Mouse (Mus musculus) Patski (cell line): ENCODE measurements around the gene Epb41l1. TPM values are rescaled to one million over a fixed set of nuclear protein-coding genes. Genes with fewer than 3 reads are reported as not detected.
"Not testable (repeated sequence)": the region's sequence is repeated elsewhere in the genome, so short reads cannot be mapped to it uniquely, and the experiment has no call there.

Source experiments
- ATAC-seq: fragments of 100-300 bp; one replicate; pipeline ENCODE4 v1.8.0; 2021
- CTCF ChIA-PET: fragments of 350-600 bp; sonication (Branson Sonifier 250); formaldehyde crosslinking; loops from one replicate; lab custom pipeline; 2022; ENCODE audit warnings: inconsistent platforms; lab: Charles Lee
- POLR2A ChIA-PET: fragments of 350-600 bp; sonication (Branson Sonifier 250); formaldehyde crosslinking; loops from one replicate; lab custom pipeline; 2022; ENCODE audit warnings: antibody characterized with exemption, inconsistent platforms; lab: Charles Lee
- DNase-seq: peaks from one replicate; pipeline ENCODE4 v3.0.0-alpha.2; 2011; ENCODE audit warnings: low read depth, low spot score
- H3K27me3 ChIP-seq: fragments of 371-371 bp; one replicate; pipeline ENCODE4 v1.5.1; 2021
- CTCF ChIP-seq: fragments of 100-300 bp; IDR thresholded peaks from one replicate; pipeline ENCODE4 v1.5.1; 2021
- in situ Hi-C: fragments of 300-500 bp; cut with MboI; formaldehyde crosslinking; loops from 3 replicates; pipeline ENCODE4 v1.11.1; 2018; ENCODE audit warnings: low pct_unique_long_range_greater_than_20kb, mixed read lengths
- polyA plus RNA-seq: library from polyadenylated mRNA; unstranded; gene quantifications from one replicate; pipeline ENCODE4 v1.2.3, GENCODE M21; 2021

Epb41l1 gene
- 39.7 TPM for polyA plus RNA-seq

DNA sequence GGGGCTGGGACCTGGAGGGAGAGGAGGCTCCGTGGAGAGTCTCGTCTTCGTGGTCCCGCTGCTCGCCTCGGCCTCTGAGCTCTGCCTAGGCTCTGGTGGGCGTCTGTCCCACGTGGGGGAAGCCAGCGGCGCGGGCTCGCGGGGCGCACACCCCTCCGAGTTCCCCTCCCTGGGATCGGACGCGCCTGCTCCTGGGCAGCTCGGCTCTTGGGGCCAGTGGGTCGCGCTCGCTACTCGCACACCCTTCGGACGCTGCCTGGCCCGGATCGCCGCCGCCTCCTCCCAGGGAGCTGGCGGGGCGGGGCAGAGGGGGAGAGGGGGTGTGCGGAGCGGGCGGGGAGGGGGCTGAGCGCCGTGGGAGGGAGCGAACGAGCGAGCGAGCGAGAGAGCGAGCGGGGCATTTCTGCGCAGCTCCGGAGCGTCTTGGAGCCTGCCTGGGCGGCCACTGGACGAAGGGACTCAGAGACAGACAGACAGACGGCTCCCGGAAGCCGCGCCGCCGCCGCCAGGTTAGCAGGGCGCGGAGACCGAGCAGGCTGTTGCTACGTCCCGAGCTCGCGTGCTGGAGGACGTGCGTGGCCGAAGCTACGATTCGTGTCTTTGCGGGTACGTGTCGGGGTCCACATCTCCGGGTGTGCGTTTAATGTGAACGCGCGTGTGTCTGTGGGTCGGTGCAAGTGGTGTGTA is at the start of gene Epb41l1:
Gene Epb41l1 (plus strand): TSS at position 216 of the 687 bp plus-strand sequence.
- ATAC-seq (peak; percentile 53), DNase-seq (no peak)
- TF ChIP-seq CTCF: no peak
- in situ Hi-C loops: no loop called here
- POLR2A ChIA-PET: no interaction called here
- H3K27me3 ChIP-seq: no peaks in the 10 kb centered on the region
- CTCF ChIA-PET: interaction anchor here (1.0 to 1.3 kb wide), 4 partner anchors 35 to 95 kb away, joined by 3 to 6 read pairs (median 4); no protein-coding TSS in a partner anchor

DNA sequence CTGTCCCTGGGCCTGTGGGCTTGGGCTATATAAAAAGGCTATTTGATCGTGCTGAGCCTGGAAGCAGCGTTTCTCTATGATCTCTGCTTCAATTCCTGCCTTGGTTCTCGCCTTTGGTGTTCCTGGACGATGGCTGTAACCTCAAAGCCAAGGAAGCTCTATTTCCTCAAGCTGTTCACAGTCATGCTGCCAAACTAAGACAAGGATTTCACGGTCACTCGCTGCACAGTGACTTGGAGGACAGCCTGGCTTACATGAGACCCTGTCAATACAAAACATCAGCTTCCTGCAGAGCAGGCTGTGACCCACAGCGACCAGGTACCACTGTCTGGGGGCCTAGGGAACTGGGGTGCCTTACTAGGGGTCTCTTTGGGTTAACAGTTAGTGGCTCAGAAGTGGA is 43.8 kb upstream of the Epb41l1 start:
- in situ Hi-C loops: no loop called here
- ATAC-seq: no peak
- CTCF ChIA-PET: no interaction called here
- TF ChIP-seq CTCF: no peak
- no peak for DNase-seq
- POLR2A ChIA-PET: no interaction called here
- no peaks in the 10 kb centered on the region for H3K27me3 ChIP-seq

DNA sequence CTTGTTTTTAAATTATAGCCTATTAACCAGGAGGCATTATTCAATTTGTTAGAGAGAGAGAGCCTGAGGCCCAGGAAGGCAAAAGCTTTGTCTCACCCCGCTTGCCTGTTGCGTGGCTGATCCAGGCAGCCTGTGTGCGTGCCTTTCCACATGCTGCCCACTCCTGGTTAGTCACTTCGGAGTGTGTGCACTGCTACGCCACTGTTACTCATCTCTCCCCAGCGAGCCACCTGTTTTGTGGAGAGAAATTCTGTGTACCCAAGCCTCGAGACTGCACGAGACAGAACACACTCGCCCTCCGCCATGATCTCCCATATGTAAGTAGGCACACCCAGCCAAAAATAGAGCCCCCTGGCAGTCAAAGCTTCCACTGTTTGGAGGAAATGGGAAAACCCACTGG is 40.8 kb upstream of the Epb41l1 start:
- DNase-seq (no peak), ATAC-seq (no peak)
- in situ Hi-C loops: no loop called here
- POLR2A ChIA-PET: no interaction called here
- H3K27me3 ChIP-seq: no peaks in the 10 kb centered on the region
- no peak for TF ChIP-seq CTCF
- CTCF ChIA-PET: no interaction called here

DNA sequence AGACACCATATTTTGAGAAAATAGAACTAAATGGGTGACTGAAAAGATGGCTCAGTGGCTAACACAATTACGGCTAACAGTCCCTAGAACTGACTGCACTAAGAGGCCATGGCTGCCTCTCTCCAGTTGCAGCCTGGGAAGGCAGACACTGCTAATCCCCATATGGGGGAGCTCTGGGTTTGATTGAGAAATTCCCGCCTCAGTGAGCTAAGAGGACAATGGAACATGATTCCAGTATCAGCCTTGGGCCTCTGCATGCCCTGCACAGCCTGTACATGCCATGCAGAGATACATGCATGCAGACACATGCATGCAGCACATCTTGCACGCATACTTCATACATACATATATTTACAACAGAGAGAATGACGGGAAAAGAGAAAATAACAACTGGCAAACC is 39.4 kb upstream of the Epb41l1 start:
- in situ Hi-C loops: no loop called here
- no peak for ATAC-seq
- POLR2A ChIA-PET: no interaction called here
- no peak for TF ChIP-seq CTCF
- no peaks in the 10 kb centered on the region for H3K27me3 ChIP-seq
- CTCF ChIA-PET: interaction anchor here (2.3 kb wide), 1 partner anchor 134 kb away, joined by 9 read pairs; no protein-coding TSS in a partner anchor
- DNase-seq: no peak

DNA sequence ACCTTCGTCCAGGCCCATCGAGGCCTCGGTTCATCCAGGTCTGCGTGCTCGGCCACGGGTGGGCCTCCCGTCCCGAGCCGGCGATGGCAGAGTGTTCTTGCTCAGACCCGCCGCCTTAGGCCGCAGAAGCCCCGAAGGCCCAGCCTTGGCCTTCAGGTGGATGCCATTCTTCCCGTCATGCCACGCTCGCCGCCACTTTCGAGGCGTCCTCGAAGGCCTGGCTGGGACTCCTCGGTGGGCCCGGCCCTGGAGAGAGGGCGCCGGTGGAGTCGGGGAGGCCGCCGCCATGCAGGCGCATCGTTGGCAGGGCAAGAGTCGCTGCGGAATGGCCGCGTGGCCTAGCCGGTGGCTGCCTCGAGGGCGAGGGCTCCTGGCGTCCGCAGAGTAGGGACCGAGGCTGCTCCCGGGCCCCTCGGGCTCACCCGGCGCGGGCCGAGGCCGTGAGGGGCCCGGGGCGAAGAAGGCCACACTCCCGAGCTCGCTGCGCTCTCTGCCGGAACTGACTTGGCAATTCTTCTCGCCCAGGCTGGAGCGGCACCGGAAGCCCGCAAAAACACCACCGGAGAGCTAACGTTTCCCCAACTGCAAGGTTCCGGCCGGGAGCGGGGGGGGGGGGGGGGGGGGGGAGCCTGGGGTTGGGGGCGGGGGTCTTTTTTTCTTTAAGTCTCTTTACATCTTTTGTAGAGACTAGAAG is 28.1 kb upstream of the Epb41l1 start:
- in situ Hi-C loops, POLR2A ChIA-PET, DNase-seq, CTCF ChIA-PET, H3K27me3 ChIP-seq: not testable (repeated sequence)
- peak; percentile 73 for ATAC-seq

DNA sequence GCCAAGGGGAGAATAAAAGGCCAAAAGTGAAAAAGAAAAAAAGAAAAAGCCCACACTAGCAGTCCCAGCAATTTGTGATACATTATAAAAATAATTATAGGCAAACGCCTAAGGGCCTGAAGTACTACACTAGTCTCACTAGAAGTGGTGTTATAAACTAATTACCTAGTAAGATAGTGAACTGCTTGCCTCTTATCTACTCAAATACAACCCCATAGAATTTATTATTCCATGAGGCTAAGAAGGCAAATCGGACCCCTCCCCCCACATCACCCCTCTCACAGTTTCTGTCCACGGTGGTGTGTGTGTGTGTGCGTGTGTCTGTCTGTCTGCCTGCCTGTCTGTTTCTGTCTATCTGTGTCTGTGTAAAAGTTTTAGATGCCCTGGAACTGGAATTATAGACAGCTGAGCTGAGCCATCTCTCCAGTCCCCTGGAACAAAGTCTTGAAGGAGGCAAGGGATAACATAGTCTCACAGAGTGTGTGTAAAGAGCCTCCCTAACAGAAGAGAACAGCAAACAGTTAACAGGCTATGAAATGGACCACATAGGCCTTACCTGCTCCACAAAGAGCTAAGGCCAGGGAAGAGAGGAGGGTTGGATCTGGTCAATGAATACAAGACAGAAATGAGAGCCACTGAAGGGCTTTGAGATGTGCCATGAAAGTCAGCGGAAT is 27.4 kb upstream of the Epb41l1 start:
- H3K27me3 ChIP-seq: no peaks in the 10 kb centered on the region
- ChIA-PET POLR2A (no interaction called here), CTCF (interaction anchor here (0.9 to 1.1 kb wide), 3 partner anchors 65 to 103 kb away, joined by 3 read pairs; no protein-coding TSS in a partner anchor)
- TF ChIP-seq CTCF: no peak
- no peak for ATAC-seq
- no peak for DNase-seq
- in situ Hi-C loops: no loop called here

DNA sequence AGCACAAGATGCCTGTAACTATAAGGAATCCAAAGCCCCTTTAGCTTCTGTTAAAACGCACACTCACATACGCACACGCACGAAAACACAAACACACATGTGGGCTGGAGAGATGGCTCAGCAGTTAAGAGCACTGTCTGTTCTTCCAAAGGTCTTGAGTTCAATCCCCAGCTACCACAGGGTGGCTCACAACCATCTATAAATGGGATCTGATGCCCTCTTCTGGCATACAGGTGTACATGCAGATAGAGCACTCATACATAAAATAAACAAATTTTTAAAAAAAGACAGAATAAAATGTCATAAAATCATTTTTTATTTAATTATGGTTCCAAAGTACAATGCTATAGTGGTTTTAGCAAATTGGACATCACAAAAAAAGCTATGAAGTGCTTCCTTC is 26.4 kb upstream of the Epb41l1 start:
- ChIA-PET POLR2A (no interaction called here), CTCF (interaction anchor here (0.9 to 1.1 kb wide), 2 partner anchors 64 to 102 kb away, joined by 3 read pairs; no protein-coding TSS in a partner anchor)
- in situ Hi-C loops: no loop called here
- DNase-seq (no peak), ATAC-seq (no peak)
- H3K27me3 ChIP-seq: no peaks in the 10 kb centered on the region
- peak; percentile 56 for TF ChIP-seq CTCF

DNA sequence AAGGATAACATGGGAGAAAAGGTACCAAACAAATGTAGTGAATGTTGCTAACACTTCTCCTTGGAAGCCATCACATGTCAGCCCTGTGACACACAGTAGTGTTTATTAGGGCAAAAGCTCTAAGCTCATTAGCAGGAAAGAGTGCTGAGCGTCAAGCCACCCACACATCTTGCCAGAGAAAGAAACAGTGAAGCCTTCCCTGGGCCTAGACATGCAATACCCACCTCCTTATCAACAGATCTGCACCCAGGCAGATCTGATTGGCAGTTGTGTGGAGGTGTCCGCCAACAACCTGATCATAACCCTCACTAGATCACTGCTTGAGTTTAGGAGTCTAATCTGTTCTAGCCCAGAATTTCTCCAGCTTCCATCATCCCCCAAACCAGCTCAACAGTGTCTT is 24.6 kb upstream of the Epb41l1 start:
- no peak for DNase-seq
- ChIA-PET CTCF (no interaction called here), POLR2A (no interaction called here)
- in situ Hi-C loops: no loop called here
- H3K27me3 ChIP-seq: no peaks in the 10 kb centered on the region
- ATAC-seq: no peak
- no peak for TF ChIP-seq CTCF

DNA sequence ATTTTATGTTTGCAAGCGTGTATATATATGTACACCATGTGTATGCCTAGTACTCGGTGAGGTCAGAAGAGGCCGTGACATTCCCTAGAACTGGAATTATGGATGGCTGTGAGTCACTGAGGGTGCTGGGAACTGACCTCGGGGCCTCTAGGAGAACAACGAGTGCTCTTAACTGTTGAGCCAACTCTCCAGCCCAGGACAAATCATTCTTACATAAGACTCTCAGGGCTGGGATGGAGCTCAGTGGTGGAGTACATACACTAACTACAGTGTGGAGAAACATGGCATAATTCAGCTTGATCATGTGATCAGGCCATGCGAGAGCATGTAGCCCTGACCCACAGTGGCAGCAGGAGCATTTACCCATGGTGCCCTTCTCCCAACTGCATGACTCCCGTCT is 22.7 kb upstream of the Epb41l1 start:
- ATAC-seq: no peak
- H3K27me3 ChIP-seq: no peaks in the 10 kb centered on the region
- POLR2A ChIA-PET: no interaction called here
- no peak for DNase-seq
- CTCF ChIA-PET: no interaction called here
- TF ChIP-seq CTCF: no peak
- in situ Hi-C loops: no loop called here

DNA sequence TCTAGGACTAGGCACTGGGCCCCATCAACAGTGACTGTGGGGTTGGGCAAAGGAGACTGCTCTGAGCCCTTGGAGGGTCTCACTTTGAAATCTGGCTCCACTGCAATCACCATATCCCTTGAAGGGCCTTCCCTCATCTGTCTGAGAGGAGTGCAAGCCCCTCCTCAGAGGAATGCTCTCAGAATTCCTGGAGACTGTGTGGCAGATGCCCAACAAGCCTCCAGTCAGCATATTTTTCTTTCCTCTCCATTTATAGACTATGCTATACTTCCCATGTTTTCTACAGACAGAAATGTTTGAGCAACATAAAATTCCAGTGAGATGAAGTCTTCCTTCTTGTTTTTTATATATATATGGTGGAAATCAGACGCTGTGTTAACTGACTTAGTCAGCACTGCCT is 21.2 kb upstream of the Epb41l1 start:
- ChIA-PET POLR2A (no interaction called here), CTCF (no interaction called here)
- no peaks in the 10 kb centered on the region for H3K27me3 ChIP-seq
- in situ Hi-C loops: no loop called here
- no peak for ATAC-seq
- no peak for DNase-seq
- TF ChIP-seq CTCF: no peak
